Mouse (Mus musculus) heart, adult 2 months (tissue): ENCODE measurements around the gene Grwd1.

Experiments used
- CTCF ChIP-seq: fragments of 200-600 bp; IDR thresholded peaks from 2 replicates; pipeline ENCODE4 v1.8.1; 2022; ENCODE audit warnings: antibody characterized with exemption, mild to moderate bottlenecking, moderate library complexity
- EP300 ChIP-seq: fragments of 200-500 bp; IDR thresholded peaks from 2 replicates; pipeline ENCODE4 v1.6.1; 2011; ENCODE audit warnings: low read depth, low read length, control low read depth; ENCODE audit not compliant: insufficient read depth
- POLR2A ChIP-seq: fragments of 200-500 bp; IDR thresholded peaks from 2 replicates; pipeline ENCODE4 v1.6.1; 2011; ENCODE audit warnings: mild to moderate bottlenecking, low read depth, low read length, control low read depth; ENCODE audit not compliant: insufficient read depth

DNA sequence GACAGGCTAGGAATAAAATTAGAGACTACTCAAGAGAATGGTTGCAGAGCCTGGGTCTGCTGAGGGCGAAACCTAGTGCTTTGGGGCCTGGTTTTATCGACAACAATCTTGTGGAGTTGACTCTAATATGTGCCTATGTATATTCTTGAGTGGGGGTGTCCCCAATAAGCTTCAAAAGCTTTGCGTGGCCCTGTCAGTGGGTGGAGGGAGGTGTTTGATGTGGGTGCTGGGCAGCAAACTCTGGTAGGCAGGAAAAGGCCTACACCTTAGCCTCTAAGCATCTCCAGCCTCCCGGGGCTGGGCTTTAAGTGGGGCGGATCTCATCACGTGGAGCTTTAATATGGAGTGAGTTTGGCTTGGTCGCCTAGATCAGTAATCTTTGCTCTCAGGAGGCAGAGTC, 31.8 kb downstream of the Grwd1 start:
- TF ChIP-seq POLR2A (no peak), CTCF (no peak), EP300 (no peak)
